Mouse (Mus musculus): ENCODE measurements around the gene Coq3. TPM values are rescaled to one million over a fixed set of nuclear protein-coding genes. Genes with fewer than 3 reads are reported as not detected.

The Coq3 gene
- total RNA-seq, 1 experiment from 2014 or later: 0.95 TPM

Other genes with a start within 250 kb of the Coq3 start
- gene Prdm13, start 193.7 kb upstream of the Coq3 start, total RNA-seq (2017): not detected in 3 replicates
- 31.3 to 41.9 TPM (median 40.8 TPM) in 3 replicates for gene Ccnc, start 152.0 kb upstream of the Coq3 start, total RNA-seq (2017)
- 24.5 to 27.2 TPM (median 26.4 TPM) in 3 replicates for gene Usp45, start 112.5 kb upstream of the Coq3 start, total RNA-seq (2017)
- gene Tstd3, start 112.5 kb upstream of the Coq3 start, total RNA-seq (2017): 33.6 to 48.4 TPM (median 45.4 TPM) in 3 replicates
- 225 to 339 TPM (median 254 TPM) in 3 replicates for gene Pnisr, start 32.1 kb upstream of the Coq3 start, total RNA-seq (2017)
- gene Faxc, start 51.7 kb downstream of the Coq3 start, total RNA-seq (2017): 0.10 TPM in 1 of 3 replicates, not detected in the others

All from monocyte, adult 5-6 weeks (primary cell).